Mouse (Mus musculus): ENCODE measurements at regions not wholly inside any gene's neighbourhood (a gene's known extent, or its start where the extent isn't known, plus 50 kb on each side); places are given as distances from the start of the nearest gene placed in this dataset.
"Not testable (repeated sequence)": the region's sequence is repeated elsewhere in the genome, so short reads cannot be mapped to it uniquely, and the experiment has no call there.

- Histone ChIP-seq H3K27ac (no peak overlapping the region; the same call in 1 of the 2 replicates), H3K27me3 (no peaks in the 10 kb centered on the region), H3K9me3 (no peaks in the 10 kb centered on the region), H3K9ac (no peak overlapping the region), H3K4me3 (no peak overlapping the region), H3K36me3 (no peaks in the 10 kb centered on the region), H3K4me2 (no peak overlapping the region), H3K4me1 (0 out of 2 replicates have a peak, but pooled peaks cover 4% of the 10 kb centered on the region)
- peak; percentile 52; the same call in 1 of the 2 replicates for ATAC-seq (ENCODE audit: borderline replicate concordance, extremely low read depth, low FRiP score, low TSS enrichment)
- WGBS = 21% methylated on average over 4 of the region's 4 CpGs
These were observed 105.7 kb upstream of the Tars start for GRCm38 (mm10) chr15:11505076-11505639.

GRCm38 (mm10) chr15:11496436-11496835, 97.0 kb upstream of the Tars start:
- ATAC-seq (ENCODE audit: borderline replicate concordance, extremely low read depth, low FRiP score, low TSS enrichment) = no peak
- no peak overlapping the region for H3K4me2 ChIP-seq
- no peak overlapping the region for H3K27ac ChIP-seq
- no peak overlapping the region for H3K4me3 ChIP-seq
- H3K36me3 ChIP-seq = no peaks in the 10 kb centered on the region
- no peaks in the 10 kb centered on the region for H3K9me3 ChIP-seq
- no peaks in the 10 kb centered on the region for H3K4me1 ChIP-seq
- no peaks in the 10 kb centered on the region for H3K27me3 ChIP-seq
- H3K9ac ChIP-seq = no peak overlapping the region
- 71% methylated on average over 2 of the region's 2 CpGs for WGBS

GRCm38 (mm10) chr15:11489116-11489515, 89.7 kb upstream of the Tars start:
- Histone ChIP-seq H3K36me3 (no peaks in the 10 kb centered on the region), H3K9ac (no peak overlapping the region), H3K4me2 (no peak overlapping the region), H3K27me3 (no peaks in the 10 kb centered on the region), H3K4me1 (no peaks in the 10 kb centered on the region), H3K4me3 (no peak overlapping the region), H3K9me3 (no peaks in the 10 kb centered on the region), H3K27ac (no peak overlapping the region)
- 58% methylated on average over 3 of the region's 3 CpGs for WGBS
- ATAC-seq (ENCODE audit: borderline replicate concordance, extremely low read depth, low FRiP score, low TSS enrichment) = no peak

- H3K27ac ChIP-seq = no peak overlapping the region
- no peaks in the 10 kb centered on the region for H3K27me3 ChIP-seq
- no peaks in the 10 kb centered on the region for H3K4me1 ChIP-seq
- no peak overlapping the region for H3K4me3 ChIP-seq
- WGBS = 65% methylated on average over 5 of the region's 5 CpGs
- no peak overlapping the region for H3K4me2 ChIP-seq
- H3K9ac ChIP-seq = no peak overlapping the region
- H3K9me3 ChIP-seq = no peaks in the 10 kb centered on the region
- ATAC-seq (ENCODE audit: borderline replicate concordance, extremely low read depth, low FRiP score, low TSS enrichment) = no peak
- H3K36me3 ChIP-seq = no peaks in the 10 kb centered on the region
These were observed 87.9 kb upstream of the Tars start for GRCm38 (mm10) chr15:11487268-11487783.

- Histone ChIP-seq H3K4me1 (no peaks in the 10 kb centered on the region), H3K27me3 (no peaks in the 10 kb centered on the region), H3K27ac (no peak overlapping the region), H3K9ac (no peak overlapping the region), H3K4me3 (no peak overlapping the region), H3K4me2 (no peak overlapping the region), H3K36me3 (no peaks in the 10 kb centered on the region), H3K9me3 (no peaks in the 10 kb centered on the region)
- WGBS = 41% methylated on average over 5 of the region's 5 CpGs
- ATAC-seq (ENCODE audit: borderline replicate concordance, extremely low read depth, low FRiP score, low TSS enrichment) = no peak
These were observed 84.5 kb upstream of the Tars start for GRCm38 (mm10) chr15:11483916-11484315.

GRCm38 (mm10) chr15:11479166-11479944, 79.9 kb upstream of the Tars start:
- Histone ChIP-seq H3K27ac (no peak overlapping the region), H3K27me3 (no peaks in the 10 kb centered on the region), H3K4me2 (no peak overlapping the region), H3K9ac (no peak overlapping the region), H3K4me3 (no peak overlapping the region), H3K36me3 (no peaks in the 10 kb centered on the region), H3K4me1 (no peaks in the 10 kb centered on the region), H3K9me3 (no peaks in the 10 kb centered on the region)
- WGBS = 66% methylated on average over 14 of the region's 14 CpGs
- no peak for ATAC-seq (ENCODE audit: borderline replicate concordance, extremely low read depth, low FRiP score, low TSS enrichment)

- WGBS = 84% methylated on average over 3 of the region's 3 CpGs
- H3K27me3 ChIP-seq = no peaks in the 10 kb centered on the region
- no peak overlapping the region for H3K27ac ChIP-seq
- H3K4me3 ChIP-seq = no peak overlapping the region
- H3K4me1 ChIP-seq = no peaks in the 10 kb centered on the region
- H3K9me3 ChIP-seq = no peaks in the 10 kb centered on the region
- no peak for ATAC-seq (ENCODE audit: borderline replicate concordance, extremely low read depth, low FRiP score, low TSS enrichment)
- no peak overlapping the region for H3K4me2 ChIP-seq
- H3K9ac ChIP-seq = no peak overlapping the region
- H3K36me3 ChIP-seq = no peaks in the 10 kb centered on the region
These were observed 76.8 kb upstream of the Tars start for GRCm38 (mm10) chr15:11476248-11476647.

GRCm38 (mm10) chr15:11463341-11463740, 63.9 kb upstream of the Tars start:
- H3K4me1 ChIP-seq = no peaks in the 10 kb centered on the region
- no peak overlapping the region for H3K9ac ChIP-seq
- H3K27ac ChIP-seq = no peak overlapping the region
- no peak for ATAC-seq (ENCODE audit: borderline replicate concordance, extremely low read depth, low FRiP score, low TSS enrichment)
- H3K27me3 ChIP-seq = no peaks in the 10 kb centered on the region
- no peaks in the 10 kb centered on the region for H3K9me3 ChIP-seq
- H3K4me3 ChIP-seq = no peak overlapping the region
- no peaks in the 10 kb centered on the region for H3K36me3 ChIP-seq
- H3K4me2 ChIP-seq = no peak overlapping the region
- 68% methylated on average over 2 of the region's 2 CpGs for WGBS

GRCm38 (mm10) chr15:11461575-11461974, 62.1 kb upstream of the Tars start:
- H3K9me3 ChIP-seq; H3K4me2 ChIP-seq; H3K27ac ChIP-seq; H3K36me3 ChIP-seq; H3K4me3 ChIP-seq; H3K27me3 ChIP-seq; H3K9ac ChIP-seq; ATAC-seq (ENCODE audit: borderline replicate concordance, extremely low read depth, low FRiP score, low TSS enrichment); H3K4me1 ChIP-seq: not testable (repeated sequence)
- WGBS = 80% methylated on average over 2 of the region's 2 CpGs

GRCm38 (mm10) chr15:11459306-11459705, 59.8 kb upstream of the Tars start:
- Histone ChIP-seq H3K27ac (no peak overlapping the region), H3K4me2 (no peak overlapping the region), H3K36me3 (no peaks in the 10 kb centered on the region), H3K27me3 (no peaks in the 10 kb centered on the region), H3K9ac (no peak overlapping the region), H3K4me1 (no peaks in the 10 kb centered on the region), H3K9me3 (no peaks in the 10 kb centered on the region), H3K4me3 (no peak overlapping the region)
- ATAC-seq (ENCODE audit: borderline replicate concordance, extremely low read depth, low FRiP score, low TSS enrichment) = no peak
- WGBS = 93% methylated on average over 2 of the region's 2 CpGs

- Histone ChIP-seq H3K27me3 (no peaks in the 10 kb centered on the region), H3K4me2 (no peak overlapping the region), H3K9ac (no peak overlapping the region), H3K9me3 (no peaks in the 10 kb centered on the region), H3K36me3 (no peaks in the 10 kb centered on the region), H3K4me3 (no peak overlapping the region), H3K4me1 (no peaks in the 10 kb centered on the region), H3K27ac (no peak overlapping the region)
- no peak for ATAC-seq (ENCODE audit: borderline replicate concordance, extremely low read depth, low FRiP score, low TSS enrichment)
- WGBS = 74% methylated on average over 8 of the region's 8 CpGs
These were observed 57.8 kb upstream of the Tars start for GRCm38 (mm10) chr15:11457278-11457677.

GRCm38 (mm10) chr15:11455982-11456381, 56.5 kb upstream of the Tars start:
- Histone ChIP-seq H3K4me3 (no peak overlapping the region), H3K9ac (no peak overlapping the region), H3K27ac (no peak overlapping the region), H3K4me1 (no peaks in the 10 kb centered on the region), H3K9me3 (no peaks in the 10 kb centered on the region), H3K4me2 (no peak overlapping the region), H3K36me3 (no peaks in the 10 kb centered on the region), H3K27me3 (no peaks in the 10 kb centered on the region)
- 66% methylated on average over 6 of the region's 6 CpGs for WGBS
- no peak for ATAC-seq (ENCODE audit: borderline replicate concordance, extremely low read depth, low FRiP score, low TSS enrichment)

Measured in lung, embryonic 15.5 days (tissue).